Mouse (Mus musculus) left cerebral cortex, adult 9 months (tissue): ENCODE measurements at regions not wholly inside any gene's neighbourhood (a gene's known extent, or its start where the extent isn't known, plus 50 kb on each side); places are given as distances from the start of the nearest gene placed in this dataset.
A peak's percentile ranks its signal among the peaks of the same experiment; 100 is the strongest.

Experiments used
- DNase-seq, 2 experiments: peaks; one replicate each; pipeline ENCODE4 v3.0.0; 2022; ENCODE audit warnings: low spot score in 2 of 2

DNA sequence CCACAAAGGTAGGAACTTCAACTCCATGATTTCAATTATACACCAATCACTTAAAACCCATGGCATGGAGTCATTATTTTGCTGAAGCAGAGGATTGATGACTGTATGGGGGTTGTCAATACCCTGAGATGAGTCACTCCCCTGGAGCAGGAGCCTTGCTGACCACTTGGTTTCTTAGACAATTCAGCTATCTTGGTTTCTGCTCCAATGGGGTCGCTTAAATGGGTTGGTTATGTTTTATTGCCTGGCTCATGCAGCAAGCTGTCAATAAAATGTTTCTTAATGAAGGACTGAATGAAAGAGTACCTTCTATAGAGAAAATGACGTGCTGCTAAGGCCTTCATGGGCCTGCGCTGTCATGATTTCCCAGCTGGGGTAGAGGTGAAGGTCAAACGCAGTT is 110.0 kb upstream of the Prickle1 start:
- no peak for DNase-seq

DNA sequence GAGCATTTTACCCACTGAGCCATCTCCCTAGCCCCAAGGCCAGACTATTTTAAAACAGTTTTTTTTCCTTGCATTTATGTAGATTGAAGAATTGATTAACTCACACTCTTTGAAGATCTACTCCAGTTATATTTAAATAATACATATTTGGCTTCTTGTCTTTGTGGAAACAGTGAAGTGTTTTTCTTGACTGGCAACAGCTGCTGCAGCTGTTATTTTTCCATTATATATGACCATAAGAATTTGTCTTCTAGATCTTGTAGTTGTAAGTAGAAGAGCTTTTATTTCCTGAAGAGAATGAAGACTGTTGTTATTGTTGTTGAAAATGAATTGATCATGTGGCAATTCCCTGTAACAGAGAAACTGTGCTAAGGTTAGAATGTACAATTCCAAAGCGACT is 109.4 kb upstream of the Prickle1 start:
- DNase-seq: no peak

- DNase-seq: no peak
Observed at GRCm38 (mm10) chr15:93701017-93701416, 105.3 kb upstream of the Prickle1 start.

DNA sequence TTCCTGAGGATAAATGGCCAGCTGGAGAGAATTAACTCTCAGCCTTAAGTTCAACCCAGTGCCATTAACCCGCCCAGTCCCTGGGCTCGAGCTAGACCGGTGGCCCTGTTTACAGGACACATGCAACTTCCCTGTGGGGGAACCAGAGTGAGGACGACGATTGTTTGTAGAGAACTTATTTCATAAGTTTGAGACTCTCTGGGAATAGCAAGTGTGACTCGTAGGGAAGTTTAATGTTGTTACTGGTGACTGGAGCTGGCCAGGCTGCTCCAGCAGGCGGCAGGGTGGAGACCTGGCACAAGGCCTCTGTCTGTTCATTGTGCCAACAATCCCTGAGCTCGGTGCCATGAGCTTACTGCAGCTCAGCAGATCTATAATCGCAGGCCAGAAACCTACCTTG is 104.3 kb upstream of the Prickle1 start:
- DNase-seq: no peak

- no peak for DNase-seq
Observed at GRCm38 (mm10) chr15:93698182-93698822, 102.6 kb upstream of the Prickle1 start.

DNA sequence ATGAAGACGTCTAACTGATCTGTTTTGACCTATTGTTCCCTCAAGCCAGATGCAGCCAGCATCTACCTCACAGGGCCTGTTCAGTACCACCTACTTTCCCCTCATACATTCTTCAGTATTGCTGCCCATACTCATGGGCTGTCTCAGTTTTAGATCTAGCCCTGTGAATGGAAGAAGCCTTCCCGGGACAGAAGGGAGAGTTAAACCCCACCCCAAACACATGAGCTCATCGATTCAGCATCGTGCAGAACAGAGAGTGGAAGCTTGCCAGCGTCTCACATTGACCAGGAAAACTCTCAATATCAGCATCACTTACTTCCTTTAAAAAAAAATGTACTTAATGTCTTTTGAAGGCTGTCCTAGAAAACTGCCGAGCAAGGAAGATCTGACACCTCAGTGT is 95.0 kb upstream of the Prickle1 start:
- DNase-seq: peak in 1 of 2 experiments; percentile 22

GRCm38 (mm10) chr15:93690011-93690410 is 94.3 kb upstream of the Prickle1 start:
- DNase-seq: peak; percentile 73 to 76

DNA sequence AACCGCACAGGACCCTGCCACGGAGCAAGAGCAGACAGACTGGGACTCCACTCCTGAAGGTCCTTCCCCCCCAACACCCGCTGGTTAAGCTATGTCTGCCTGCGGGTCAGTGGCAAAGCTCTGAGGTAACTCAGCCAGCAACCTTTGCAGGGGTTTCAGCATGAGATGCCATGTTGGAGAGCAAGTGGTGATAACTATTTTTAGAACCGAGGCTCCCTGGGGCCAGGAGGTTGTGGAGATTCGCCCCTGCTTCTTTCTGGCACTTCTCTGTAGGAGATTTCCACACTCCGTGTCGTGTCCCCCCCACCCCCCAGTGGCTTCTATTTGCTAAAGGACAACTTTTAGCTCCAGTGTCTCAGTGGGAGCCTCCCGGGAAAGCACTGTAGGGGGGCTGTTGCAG is 90.7 kb upstream of the Prickle1 start:
- DNase-seq: no peak

- DNase-seq: no peak
Observed at GRCm38 (mm10) chr15:93681602-93682001, 85.9 kb upstream of the Prickle1 start.

DNA sequence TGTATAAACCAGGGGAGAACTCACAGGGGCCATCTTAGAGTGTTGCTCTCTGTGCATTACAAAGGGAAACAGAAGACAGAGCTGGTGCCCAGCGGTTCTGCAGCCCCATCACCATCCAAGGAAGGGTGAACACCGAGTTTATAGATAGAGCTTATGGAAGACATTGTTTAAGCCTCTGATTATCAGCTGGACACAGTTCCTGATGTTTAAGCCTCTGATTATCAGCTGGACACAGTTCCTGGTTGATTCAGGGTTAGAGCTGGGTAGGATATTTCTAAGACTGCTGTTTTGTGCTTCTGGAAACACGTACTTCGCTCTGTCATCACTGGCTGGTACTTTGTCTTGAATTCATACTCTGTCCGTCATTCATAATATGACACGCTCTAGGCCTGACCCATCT is 79.9 kb upstream of the Prickle1 start:
- DNase-seq: no peak

DNA sequence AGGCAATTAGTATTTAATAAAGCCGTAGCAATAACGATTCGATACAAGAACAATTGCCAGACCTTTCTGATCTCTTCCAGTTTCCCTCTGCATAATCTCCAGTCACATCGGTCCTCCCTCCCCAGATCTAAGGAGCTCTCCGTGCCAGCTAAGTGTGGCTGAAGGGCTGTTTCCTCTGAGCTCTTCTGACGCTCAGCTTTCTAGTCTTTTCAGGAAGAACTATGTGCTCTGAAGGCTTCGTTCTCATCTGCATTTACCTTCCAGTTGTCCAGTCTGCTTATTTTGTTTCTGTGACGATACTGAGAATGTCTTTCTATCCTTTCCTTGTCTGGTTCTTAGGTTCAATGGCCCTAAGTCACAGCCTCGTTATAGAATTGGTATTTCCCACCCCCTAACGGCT is 78.3 kb upstream of the Prickle1 start:
- DNase-seq: no peak

DNA sequence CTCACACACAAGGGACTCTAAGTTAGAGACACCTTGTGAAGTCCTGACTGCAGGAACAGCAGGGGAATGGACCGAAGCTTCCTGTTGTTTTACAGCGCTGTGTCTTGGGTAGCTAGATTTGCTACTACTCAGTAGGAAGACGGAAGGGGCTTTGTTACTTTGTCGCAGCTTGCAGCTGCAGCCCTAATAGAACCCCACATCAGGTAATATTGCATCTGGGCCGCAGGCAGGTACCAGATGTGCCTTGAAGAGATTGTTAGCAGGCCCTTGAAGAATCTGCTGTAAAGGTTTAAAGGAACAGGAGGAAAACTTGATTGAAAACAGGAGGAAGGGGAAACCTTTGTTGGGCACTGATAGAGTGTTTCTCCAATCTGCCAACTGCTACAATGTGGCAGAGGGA is 68.2 kb upstream of the Prickle1 start:
- no peak for DNase-seq

- no peak for DNase-seq
Observed at GRCm38 (mm10) chr15:93662601-93663000, 66.9 kb upstream of the Prickle1 start.

GRCm38 (mm10) chr15:93661801-93662200 is 66.1 kb upstream of the Prickle1 start:
- no peak for DNase-seq

GRCm38 (mm10) chr15:93660952-93661648 is 65.4 kb upstream of the Prickle1 start:
- DNase-seq: no peak

DNA sequence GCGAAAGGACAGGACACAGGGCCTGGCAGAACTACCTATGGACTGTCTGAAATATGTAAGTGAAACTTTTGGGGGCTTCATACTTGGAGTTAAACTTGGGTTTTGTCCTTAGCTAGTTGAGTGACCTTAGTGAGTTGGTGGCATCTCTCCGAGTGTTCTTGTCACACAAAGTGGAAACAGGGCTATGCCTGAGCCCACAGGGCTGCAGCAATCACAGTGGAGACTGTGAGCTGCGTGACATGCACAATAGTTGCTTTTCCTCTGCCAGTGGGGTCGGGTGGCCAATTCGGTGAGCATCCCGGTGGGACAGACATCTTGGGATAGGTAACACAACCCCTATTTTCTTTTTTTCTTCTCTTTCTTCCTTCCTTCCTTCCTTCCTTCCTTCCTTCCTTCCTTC is 61.5 kb upstream of the Prickle1 start:
- no peak for DNase-seq

DNA sequence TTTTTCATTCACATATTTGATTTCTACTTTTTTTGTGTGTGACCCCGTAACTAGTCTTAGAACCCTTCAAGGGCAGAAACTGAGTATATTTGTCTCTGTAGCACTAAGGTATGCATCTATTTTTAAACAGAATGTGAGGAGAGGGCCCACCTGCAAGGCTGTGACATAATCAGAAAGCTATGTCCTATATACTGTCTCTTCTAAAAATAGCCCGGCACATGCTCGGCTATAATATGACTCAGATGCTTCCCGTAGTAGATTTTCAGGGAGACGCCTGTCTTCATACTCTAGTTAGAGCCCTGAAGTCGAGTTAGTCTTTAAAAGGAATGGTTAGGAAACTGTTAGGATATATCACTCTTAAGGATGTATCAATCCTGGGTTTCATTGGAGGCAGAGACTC is 61.0 kb upstream of the Prickle1 start:
- peak in 1 of 2 experiments; percentile 33 for DNase-seq

GRCm38 (mm10) chr15:93655743-93656142 is 60.1 kb upstream of the Prickle1 start:
- DNase-seq: no peak

DNA sequence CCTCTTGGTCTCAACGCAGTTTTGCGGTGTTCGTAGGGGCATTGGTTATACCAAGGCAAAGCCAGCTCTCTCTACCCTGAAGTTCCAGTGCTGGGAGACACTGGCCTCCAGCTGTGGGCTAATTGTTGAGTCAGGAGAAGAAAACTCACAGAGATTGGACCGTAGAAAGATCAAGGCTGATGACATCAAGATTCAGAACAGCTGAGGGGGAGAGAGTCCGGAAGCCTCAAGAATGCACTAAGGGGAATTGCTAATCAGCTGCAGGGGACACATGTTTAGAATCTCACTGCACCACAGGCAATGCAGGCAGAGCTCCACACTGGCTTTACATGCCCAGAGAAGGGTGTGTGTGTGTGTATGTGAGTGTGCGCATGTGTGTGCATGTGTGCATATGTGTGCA is 59.6 kb upstream of the Prickle1 start:
- DNase-seq: no peak

DNA sequence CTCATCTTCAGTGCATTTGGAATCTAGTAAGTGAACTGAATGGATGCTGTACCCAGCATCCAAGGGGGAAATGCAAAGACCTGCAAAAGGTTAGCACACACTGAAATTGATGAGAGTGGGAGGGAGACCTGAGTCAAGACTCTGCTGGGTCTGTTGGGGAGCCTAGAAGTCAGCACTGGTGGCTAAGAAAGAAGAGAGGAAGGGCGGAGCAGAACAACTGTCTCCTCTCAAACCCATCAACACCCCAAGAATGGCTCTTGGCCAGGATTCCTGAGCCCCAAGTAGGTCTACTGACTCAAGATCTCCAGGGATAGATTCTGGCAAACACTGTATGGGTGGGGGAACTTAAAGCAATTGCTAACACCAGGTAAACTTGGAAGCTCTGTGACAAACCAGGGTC is 57.7 kb upstream of the Prickle1 start:
- no peak for DNase-seq

DNA sequence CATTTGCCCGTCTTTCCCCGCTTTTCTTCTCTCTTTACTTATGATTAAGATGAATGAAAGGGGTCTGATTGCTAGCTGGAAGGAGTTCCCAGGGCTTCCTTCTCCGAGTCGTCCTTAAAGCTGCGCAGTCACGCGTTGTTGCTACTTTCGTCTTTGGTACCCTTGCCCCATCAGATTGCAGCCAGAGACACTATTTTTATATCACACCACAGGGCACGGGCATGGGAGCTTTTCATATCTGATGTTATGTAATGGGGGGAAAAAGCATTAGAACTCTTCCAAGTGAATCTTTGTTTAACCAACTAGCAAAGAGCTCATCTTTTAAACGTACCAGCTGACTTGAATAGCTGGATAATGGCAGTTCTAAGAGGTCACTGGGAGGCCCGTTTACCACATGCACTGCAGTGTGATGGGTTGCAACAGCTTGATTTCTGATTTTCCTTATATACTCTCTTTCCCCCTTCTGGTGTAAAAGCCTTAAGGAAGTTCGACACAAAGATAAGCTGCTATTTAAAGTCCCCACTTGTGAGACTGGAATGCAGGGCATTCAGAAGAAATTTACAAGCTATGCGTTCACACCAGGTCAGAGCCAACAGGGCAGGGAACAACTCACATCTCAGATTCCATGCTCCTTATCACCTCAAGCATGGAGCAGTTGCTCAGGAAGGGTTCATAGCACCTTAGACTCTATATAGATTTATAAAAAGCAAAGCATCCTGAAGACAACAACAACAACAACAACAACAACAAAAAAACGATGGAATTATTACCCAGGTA is 55.5 kb upstream of the Prickle1 start:
- no peak for DNase-seq

GRCm38 (mm10) chr15:93650009-93650522 is 54.4 kb upstream of the Prickle1 start:
- DNase-seq: no peak

DNA sequence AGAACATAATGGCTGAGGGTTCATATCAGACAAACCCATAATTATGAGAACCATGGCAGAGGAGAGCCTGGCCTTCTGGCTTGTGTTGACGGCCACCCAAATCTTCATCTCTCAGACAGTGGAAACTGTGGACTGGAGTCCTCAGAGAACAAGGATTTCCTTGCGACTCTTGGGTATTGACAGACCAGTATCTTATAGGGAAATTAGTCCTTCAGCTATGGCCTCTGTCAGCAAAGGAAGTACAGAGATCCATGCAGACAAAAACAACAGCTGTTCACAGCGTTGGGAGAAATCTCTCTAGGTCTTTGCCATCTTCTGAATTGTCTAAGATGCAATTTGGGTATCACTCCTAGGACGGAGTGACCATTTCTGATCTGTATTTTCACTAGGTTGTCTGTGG is 53.0 kb upstream of the Prickle1 start:
- no peak for DNase-seq
